Mouse (Mus musculus): ENCODE measurements at regions not wholly inside any gene's neighbourhood (a gene's known extent, or its start where the extent isn't known, plus 50 kb on each side); places are given as distances from the start of the nearest gene placed in this dataset.
"Not testable (repeated sequence)": the region's sequence is repeated elsewhere in the genome, so short reads cannot be mapped to it uniquely, and the experiment has no call there.

DNA sequence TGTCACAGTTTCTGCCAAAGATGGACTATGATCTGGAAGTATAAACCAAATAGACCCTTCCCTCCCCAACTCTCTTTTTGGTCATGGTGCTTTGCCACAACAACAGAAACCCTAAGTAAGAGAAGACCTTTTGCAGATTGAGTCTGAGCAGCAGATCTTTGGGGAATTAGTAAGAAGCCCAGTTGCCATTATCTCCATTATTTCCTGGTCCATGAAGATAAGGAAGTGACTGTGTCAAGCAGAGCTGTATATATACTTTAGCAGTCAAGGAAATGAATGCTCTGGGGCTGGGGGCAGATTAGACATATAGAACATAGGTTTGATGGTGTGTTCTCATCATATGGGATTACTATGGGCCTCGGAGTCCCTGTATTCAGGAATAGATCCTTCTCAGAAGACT, 117.8 kb upstream of the C9orf72 start:
- Histone ChIP-seq H3K27me3 (replicated peaks) (no peaks in the 10 kb centered on the region), H3K4me3 (no peak overlapping the region), H3K4me1 (no peaks in the 10 kb centered on the region), H3K9me3 (peaks cover 10% of the 10 kb centered on the region; the same call in 1 of the 2 replicates), H3K36me3 (no peaks in the 10 kb centered on the region), H3K9ac (no peak overlapping the region), H3K27ac (replicated peaks) (no peak overlapping the region), H3K4me2 (no peak overlapping the region)
- 67% methylated on average over 1 of the region's 1 CpGs for WGBS
- no peak for ATAC-seq (ENCODE audit: extremely low read depth, insufficient number of reproducible peaks, low FRiP score, low TSS enrichment)

DNA sequence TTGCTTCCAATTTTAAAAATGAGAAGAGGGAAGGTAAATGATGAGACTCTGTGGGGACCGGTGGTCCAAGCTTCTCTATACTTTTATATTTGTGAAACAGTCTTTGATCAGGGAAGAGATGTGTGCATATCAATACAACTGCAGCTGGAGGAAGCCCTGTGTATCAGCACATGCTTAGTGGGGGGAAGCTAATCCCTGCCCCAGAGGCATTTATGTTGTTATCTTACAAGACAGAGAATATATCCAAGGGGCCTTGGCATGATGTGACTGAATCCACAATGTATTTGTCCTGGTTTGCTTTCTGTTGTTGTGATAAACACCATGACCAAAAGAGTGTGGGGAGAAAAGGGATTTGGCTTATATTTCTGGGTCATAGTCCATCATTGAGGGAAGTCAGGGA, 105.2 kb upstream of the C9orf72 start:
- no peaks in the 10 kb centered on the region for H3K36me3 ChIP-seq
- H3K27me3 ChIP-seq (replicated peaks) = no peaks in the 10 kb centered on the region
- H3K9ac ChIP-seq = no peak overlapping the region
- H3K4me1 ChIP-seq = peaks cover under 1% of the 10 kb centered on the region; the same call in 1 of the 2 replicates
- no peak overlapping the region for H3K4me2 ChIP-seq
- H3K4me3 ChIP-seq = no peak overlapping the region
- 84% methylated on average over 1 of the region's 1 CpGs for WGBS
- no peak for ATAC-seq (ENCODE audit: extremely low read depth, insufficient number of reproducible peaks, low FRiP score, low TSS enrichment)
- H3K27ac ChIP-seq (replicated peaks) = no peak overlapping the region
- H3K9me3 ChIP-seq = no peaks in the 10 kb centered on the region

DNA sequence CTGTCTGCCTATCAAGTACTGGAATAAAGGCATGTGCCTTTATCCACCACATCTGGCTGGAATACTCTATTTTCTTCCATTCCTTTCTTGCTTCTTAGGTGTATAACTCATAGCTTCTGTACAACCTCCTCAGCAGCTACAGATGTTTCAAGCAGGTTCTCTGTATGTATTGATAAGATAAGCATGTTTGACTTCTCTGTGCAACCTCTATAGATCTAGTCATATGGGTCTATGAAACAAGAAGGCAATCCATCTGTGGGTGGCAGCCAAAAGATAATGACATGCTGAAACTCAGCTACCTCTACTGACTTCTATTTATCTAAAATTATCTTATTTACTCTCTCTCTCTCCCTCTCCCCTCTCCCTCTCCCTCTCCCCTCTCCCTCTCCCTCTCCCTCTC, 99.3 kb upstream of the C9orf72 start:
- no peak overlapping the region for H3K4me2 ChIP-seq
- H3K9me3 ChIP-seq = no peaks in the 10 kb centered on the region
- no peak overlapping the region for H3K9ac ChIP-seq
- ATAC-seq (ENCODE audit: extremely low read depth, insufficient number of reproducible peaks, low FRiP score, low TSS enrichment) = no peak
- no peaks in the 10 kb centered on the region for H3K27me3 ChIP-seq (replicated peaks)
- no peak overlapping the region for H3K4me3 ChIP-seq
- H3K4me1 ChIP-seq = no peaks in the 10 kb centered on the region
- no peak overlapping the region for H3K27ac ChIP-seq (replicated peaks)
- no peaks in the 10 kb centered on the region for H3K36me3 ChIP-seq

DNA sequence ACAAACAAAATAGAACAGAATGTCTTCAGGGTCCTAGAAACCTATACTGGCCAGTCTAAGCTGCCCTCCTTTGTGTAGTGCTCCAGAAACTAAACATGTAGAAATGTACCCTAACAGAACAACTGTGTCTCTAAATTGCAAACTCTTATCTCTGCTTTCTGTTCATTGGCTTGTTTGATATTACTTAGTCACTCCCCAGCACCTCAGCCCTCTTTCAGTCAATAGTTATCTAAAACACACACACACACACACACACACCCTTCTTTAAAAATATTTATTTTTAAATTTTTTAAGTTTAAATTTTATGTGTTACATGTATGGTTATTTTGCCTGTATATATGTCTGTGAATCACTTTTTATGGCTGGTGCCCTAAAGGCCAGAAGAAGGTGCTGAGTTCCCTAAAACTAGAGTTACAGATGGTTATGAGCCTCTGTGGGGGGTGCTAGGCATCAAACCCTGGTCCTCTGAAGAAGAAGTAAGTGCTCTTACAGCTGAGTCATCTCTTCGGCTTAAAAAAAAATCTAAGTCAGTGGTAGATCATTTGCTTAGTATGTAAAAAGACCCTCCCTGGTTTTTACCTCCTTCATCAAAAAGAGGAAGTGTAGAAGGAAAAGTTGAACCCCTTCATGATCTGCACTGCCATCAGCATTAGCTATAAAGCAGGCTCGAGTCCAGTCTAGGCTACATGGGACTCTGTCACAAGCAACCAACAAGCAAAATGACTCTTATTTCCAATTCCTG, 96.6 kb upstream of the C9orf72 start:
- no peaks in the 10 kb centered on the region for H3K27me3 ChIP-seq (replicated peaks)
- 81% methylated on average over 2 of the region's 2 CpGs for WGBS
- H3K27ac ChIP-seq (replicated peaks) = no peak overlapping the region
- H3K4me2 ChIP-seq = no peak overlapping the region
- no peak overlapping the region for H3K4me3 ChIP-seq
- H3K9ac ChIP-seq = no peak overlapping the region
- no peaks in the 10 kb centered on the region for H3K36me3 ChIP-seq
- no peaks in the 10 kb centered on the region for H3K4me1 ChIP-seq
- no peaks in the 10 kb centered on the region for H3K9me3 ChIP-seq
- ATAC-seq (ENCODE audit: extremely low read depth, insufficient number of reproducible peaks, low FRiP score, low TSS enrichment) = no peak

DNA sequence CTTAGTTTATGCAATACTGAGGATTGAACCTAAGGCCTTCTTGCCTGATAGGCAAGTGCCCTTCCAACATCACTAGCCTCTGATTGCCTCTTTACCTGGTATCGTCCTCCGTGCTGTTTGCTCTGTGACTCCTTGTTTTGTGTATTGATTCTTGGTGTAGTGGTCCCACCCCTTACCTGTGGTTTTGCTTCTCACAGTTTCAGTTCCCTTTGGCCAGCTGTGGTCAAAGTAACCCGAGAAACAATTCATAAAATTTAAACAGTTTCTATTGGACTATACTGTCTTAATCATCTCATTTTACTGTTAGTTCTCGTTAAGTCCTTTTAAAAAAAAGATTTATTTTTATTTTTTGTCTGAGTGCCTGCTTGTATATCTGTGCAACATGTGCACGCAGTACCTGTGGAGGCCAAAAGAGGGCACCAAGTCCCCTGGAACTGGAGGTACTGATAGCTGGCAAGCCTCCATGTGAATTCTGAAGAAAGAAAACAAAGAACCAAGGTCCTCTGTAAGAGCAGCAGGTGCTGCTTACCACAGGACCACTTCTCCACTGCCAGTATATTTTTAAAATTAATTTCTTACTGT, 84.5 kb upstream of the C9orf72 start:
- H3K4me2 ChIP-seq = no peak overlapping the region
- H3K4me3 ChIP-seq = no peak overlapping the region
- H3K9ac ChIP-seq = no peak overlapping the region
- H3K36me3 ChIP-seq = no peaks in the 10 kb centered on the region
- 59% methylated on average over 5 of the region's 5 CpGs for WGBS
- H3K9me3 ChIP-seq = no peaks in the 10 kb centered on the region
- H3K27ac ChIP-seq (replicated peaks) = no peak overlapping the region
- no peaks in the 10 kb centered on the region for H3K4me1 ChIP-seq
- no peaks in the 10 kb centered on the region for H3K27me3 ChIP-seq (replicated peaks)
- no peak for ATAC-seq (ENCODE audit: extremely low read depth, insufficient number of reproducible peaks, low FRiP score, low TSS enrichment)

DNA sequence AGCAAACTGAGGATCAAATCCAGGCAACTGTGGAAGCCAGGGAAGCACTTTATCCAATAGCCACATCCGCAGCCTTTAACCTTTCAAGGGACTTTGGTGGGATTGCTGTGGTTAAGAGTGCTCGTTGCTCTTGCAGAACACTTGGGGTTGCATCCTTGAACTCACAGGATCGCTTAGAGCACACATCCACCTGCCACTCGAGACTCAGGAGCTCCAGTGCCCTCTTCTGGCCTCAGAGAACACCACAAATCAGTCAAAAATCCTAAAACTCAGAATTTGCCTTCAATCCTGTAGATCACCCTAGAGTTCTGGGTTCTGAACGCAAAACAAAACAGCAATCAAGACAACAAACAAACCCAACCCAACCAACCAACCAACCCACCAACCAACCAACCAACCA, 82.2 kb upstream of the C9orf72 start:
- Histone ChIP-seq H3K27me3 (replicated peaks) (no peaks in the 10 kb centered on the region), H3K4me1 (no peaks in the 10 kb centered on the region), H3K36me3 (no peaks in the 10 kb centered on the region), H3K4me3 (no peak overlapping the region), H3K4me2 (no peak overlapping the region), H3K27ac (replicated peaks) (no peak overlapping the region), H3K9ac (no peak overlapping the region), H3K9me3 (no peaks in the 10 kb centered on the region)
- no peak for ATAC-seq (ENCODE audit: extremely low read depth, insufficient number of reproducible peaks, low FRiP score, low TSS enrichment)
- WGBS = 64% methylated on average over 5 of the region's 5 CpGs

DNA sequence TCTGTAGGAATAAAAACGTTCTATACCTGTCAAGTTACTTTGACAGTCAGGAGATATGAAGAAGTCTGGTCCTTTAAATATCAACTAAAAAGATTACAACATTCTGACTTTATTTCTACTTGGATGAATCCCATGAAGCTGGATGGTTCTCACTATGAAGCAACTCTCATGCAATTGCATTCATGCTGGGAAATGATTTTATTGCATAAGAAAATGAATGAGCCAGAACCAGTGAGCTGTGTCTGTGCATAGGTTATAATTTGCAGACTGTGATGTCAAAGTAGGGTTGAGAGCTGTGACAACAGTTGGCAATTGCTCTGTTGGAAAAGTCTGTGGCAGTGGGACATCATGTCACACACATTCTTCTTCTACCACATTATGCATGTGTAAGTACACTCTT, 79.2 kb upstream of the C9orf72 start:
- H3K4me3 ChIP-seq = no peak overlapping the region
- no peaks in the 10 kb centered on the region for H3K36me3 ChIP-seq
- H3K9ac ChIP-seq = no peak overlapping the region
- no peaks in the 10 kb centered on the region for H3K27me3 ChIP-seq (replicated peaks)
- H3K9me3 ChIP-seq = no peaks in the 10 kb centered on the region
- ATAC-seq (ENCODE audit: extremely low read depth, insufficient number of reproducible peaks, low FRiP score, low TSS enrichment) = no peak
- H3K4me2 ChIP-seq = no peak overlapping the region
- 35% methylated on average over 1 of the region's 1 CpGs for WGBS
- H3K27ac ChIP-seq (replicated peaks) = no peak overlapping the region
- H3K4me1 ChIP-seq = 0 out of 2 replicates have a peak, but pooled peaks cover 3% of the 10 kb centered on the region

DNA sequence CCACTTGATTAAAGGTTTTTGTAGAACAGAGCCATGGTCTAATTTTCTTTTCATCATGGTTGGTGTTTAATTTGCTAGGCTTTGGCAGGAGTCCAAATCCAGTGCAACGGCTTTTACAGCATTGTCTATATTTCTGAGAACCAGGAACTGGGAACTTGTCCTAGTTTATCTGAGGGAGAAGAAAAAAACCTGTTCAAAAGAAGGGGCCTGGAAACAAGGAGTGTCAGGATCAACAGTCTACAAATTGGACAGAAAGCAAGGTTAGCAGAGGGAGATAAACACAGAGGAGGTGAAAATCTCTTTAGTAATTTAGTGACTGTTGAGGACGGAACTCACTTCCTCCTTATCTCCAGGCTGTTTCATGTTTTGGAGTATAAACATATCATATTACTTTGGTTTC, 74.9 kb upstream of the C9orf72 start:
- no peak for ATAC-seq (ENCODE audit: extremely low read depth, insufficient number of reproducible peaks, low FRiP score, low TSS enrichment)
- 31% methylated on average over 2 of the region's 2 CpGs for WGBS
- no peak overlapping the region for H3K27ac ChIP-seq (replicated peaks)

DNA sequence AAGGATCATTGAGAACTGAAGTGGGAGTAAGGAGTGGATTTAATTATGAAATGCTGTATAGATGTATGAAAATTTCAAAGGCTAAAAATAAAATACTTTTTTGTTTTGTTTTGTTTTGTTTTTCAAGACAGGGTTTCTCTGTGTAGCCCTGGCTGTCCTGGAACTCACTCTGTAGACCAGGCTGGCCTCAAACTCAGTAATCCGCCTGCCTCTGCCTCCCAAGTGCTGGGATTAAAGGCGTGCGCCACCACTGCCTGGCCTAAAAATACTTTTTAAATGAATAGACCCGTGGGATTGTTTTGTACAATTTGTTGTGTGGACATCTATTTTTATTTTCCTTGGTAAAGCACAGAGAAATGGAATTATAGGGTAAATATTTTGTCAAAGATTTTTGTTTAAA, 74.4 kb upstream of the C9orf72 start:
- not testable (repeated sequence) for H3K9ac ChIP-seq; H3K36me3 ChIP-seq; H3K9me3 ChIP-seq; H3K27ac ChIP-seq (replicated peaks); H3K4me3 ChIP-seq; H3K4me1 ChIP-seq; ATAC-seq (ENCODE audit: extremely low read depth, insufficient number of reproducible peaks, low FRiP score, low TSS enrichment); H3K27me3 ChIP-seq (replicated peaks); H3K4me2 ChIP-seq
- WGBS = 77% methylated on average over 4 of the region's 4 CpGs

More for the DNA sequence above, 74.9 kb upstream of the C9orf72 start:
- H3K36me3 ChIP-seq = no peaks in the 10 kb centered on the region
- no peak overlapping the region for H3K9ac ChIP-seq
- H3K4me3 ChIP-seq = no peak overlapping the region
- no peak overlapping the region for H3K4me2 ChIP-seq
- H3K9me3 ChIP-seq = no peaks in the 10 kb centered on the region
- no peaks in the 10 kb centered on the region for H3K27me3 ChIP-seq (replicated peaks)
- H3K4me1 ChIP-seq = 0 out of 2 replicates have a peak, but pooled peaks cover 3% of the 10 kb centered on the region

DNA sequence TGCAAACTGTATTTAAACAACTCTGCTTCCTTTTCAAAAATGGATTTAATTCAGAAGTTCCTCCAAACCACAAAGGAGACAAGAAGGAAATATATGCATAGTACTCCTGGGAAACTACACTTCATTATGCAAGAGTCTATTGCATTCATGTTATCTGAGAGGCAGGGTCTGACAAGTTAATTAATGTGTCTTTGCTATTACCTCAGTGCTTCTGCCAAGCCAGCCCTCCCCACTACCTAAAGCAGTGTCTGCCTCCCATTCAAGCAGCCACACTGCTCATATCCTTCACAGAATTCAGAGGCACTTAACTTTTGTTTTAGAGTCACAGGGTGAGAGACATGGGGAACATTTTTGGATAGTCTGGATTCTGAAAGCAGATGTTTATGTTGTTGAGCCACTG, 58.6 kb upstream of the C9orf72 start:
- no peak for ATAC-seq (ENCODE audit: extremely low read depth, insufficient number of reproducible peaks, low FRiP score, low TSS enrichment)
- Histone ChIP-seq H3K4me2 (no peak overlapping the region), H3K4me3 (no peak overlapping the region), H3K9me3 (peaks cover 11% of the 10 kb centered on the region; the same call in 1 of the 2 replicates), H3K36me3 (no peaks in the 10 kb centered on the region), H3K4me1 (no peaks in the 10 kb centered on the region), H3K27me3 (replicated peaks) (no peaks in the 10 kb centered on the region), H3K9ac (no peak overlapping the region), H3K27ac (replicated peaks) (no peak overlapping the region)
